Mouse (Mus musculus) liver, postnatal 0 days (tissue): ENCODE data around the gene Pank1.

Experiments used
- CTCF ChIP-seq: sonication (generic); IDR thresholded peaks from 2 replicates; pipeline ENCODE4 v1.5.1; 2016; ENCODE audit warnings: antibody characterized with exemption, low read depth
- EP300 ChIP-seq: IDR thresholded peaks from 2 replicates; pipeline ENCODE4 v1.6.1; 2016; ENCODE audit warnings: antibody characterized with exemption, low read depth, mild to moderate bottlenecking

- TF ChIP-seq CTCF: no peak
- TF ChIP-seq EP300: no peak
Measured at GRCm38 (mm10) chr19:34827444-34827843, 51.8 kb downstream of the Pank1 start.
